Comparison of ENCODE assay signal across 9 mouse cellular contexts in genomic region chr11:73131020-73131419, GRCm38 (mm10). TPM values are rescaled to one million over a fixed set of nuclear protein-coding genes. Genes with fewer than 3 reads are reported as not detected.
DNase-seq lines count a peak whose midpoint lies in the region; ATAC-seq and TF ChIP-seq lines count a peak whose summit lies in the region.
"Had no signal": no experiment of that assay in that cellular context is flagged by ENCODE, and none has a peak within 500 bp of the region (broad histone marks: within the 10 kb centered on the region; RNA-seq: fewer than 3 reads in every experiment).

No protein-coding gene starts in this region.

- no peak overlapping the region for H3K4me3 ChIP-seq in gastrocnemius, adult 2 months
- H3K4me3 ChIP-seq in midbrain, embryonic 16.5 days (ENCODE audit: low read depth, low read length) = no peak overlapping the region
- H3K4me3 ChIP-seq: neural tube, embryonic 12.5 days had no signal

- H3K9me3 ChIP-seq in midbrain, embryonic 16.5 days (replicated peaks; ENCODE audit: control insufficient read depth, low read length, poor library complexity, severe bottlenecking) = no peaks in the 10 kb centered on the region
- H3K9me3 ChIP-seq: neural tube, embryonic 12.5 days had no signal

- intact Hi-C loops in gastrocnemius, adult 2 months (cut with DNase I) = no loop called here
- intact Hi-C loops in gastrocnemius, postnatal 36 days (cut with DNase I) = no loop called here

- 84% methylated on average over 7 of the region's 7 CpGs for WGBS in midbrain, embryonic 16.5 days

- H3K9ac ChIP-seq in midbrain, embryonic 16.5 days (ENCODE audit: low read depth, low read length) = no peak overlapping the region
- H3K9ac ChIP-seq: neural tube, embryonic 12.5 days had no signal

- no peak overlapping the region for H3K4me2 ChIP-seq in midbrain, embryonic 16.5 days (ENCODE audit: low read length)
- H3K4me2 ChIP-seq: neural tube, embryonic 12.5 days had no signal

- H3K27me3 ChIP-seq in midbrain, embryonic 16.5 days (ENCODE audit: control insufficient read depth, insufficient read depth, low read depth, low read length) = no peaks in the 10 kb centered on the region
- H3K27me3 ChIP-seq: neural tube, embryonic 12.5 days had no signal

- peak overlapping the region; percentile 57; the same call in 1 of the 2 replicates for H3K27ac ChIP-seq in gastrocnemius, adult 2 months
- H3K27ac ChIP-seq in midbrain, embryonic 16.5 days (ENCODE audit: low read length) = no peak overlapping the region
- H3K27ac ChIP-seq: neural tube, embryonic 12.5 days had no signal

- peak; percentile 42 for TF ChIP-seq CTCF in gastrocnemius, adult 2 months (IDR thresholded peaks at IDR 0.05)

- no peak for ATAC-seq in midbrain, embryonic 16.5 days

- DNase-seq in gastrocnemius, adult 2 months = no peak
- no peak for DNase-seq in gastrocnemius, postnatal 36 days
- peak; percentile 21 to 26 for DNase-seq in spleen, postnatal 36 days (ENCODE audit: low spot score in 2 of 2)
- DNase-seq in spleen, postnatal 14 days (ENCODE audit: low spot score in 2 of 2) = no peak
- DNase-seq in kidney, postnatal 4 days = peak; percentile 9 to 27
- DNase-seq in thymus, postnatal 36 days = peak; percentile 50 to 57
- no peak for DNase-seq in cerebellum, postnatal 10 days

- H3K36me3 ChIP-seq in midbrain, embryonic 16.5 days (ENCODE audit: control insufficient read depth, insufficient read depth, low read length) = no peaks in the 10 kb centered on the region

- no peaks in the 10 kb centered on the region for H3K4me1 ChIP-seq in midbrain, embryonic 16.5 days (ENCODE audit: control insufficient read depth, insufficient read depth, low read length)

RNA-seq across cellular contexts. Expression of gene Haspin, which starts 7.1 kb away (rescaled TPM):
- total RNA-seq in gastrocnemius, adult 2 months (2021) = under 1 TPM in 1 of 2 experiments, not detected in 1; 0.08 TPM
- under 1 TPM; 0.15 to 0.18 TPM for total RNA-seq in gastrocnemius, postnatal 36 days (2021)
- polyA plus RNA-seq in midbrain, embryonic 16.5 days (2015; fragmentation: Nextera tagmentation; extraction: Ambion mirVana) = 1.6 and 2.1 TPM in 2 replicates

RNA-seq across cellular contexts. Expression of gene P2rx5, which starts 29.2 kb away (rescaled TPM):
- 10 to 100 TPM in 1 of 2 experiments, 1 to 10 TPM in 1; 7.0 to 12.9 TPM for total RNA-seq in gastrocnemius, adult 2 months (2021)
- 1 to 10 TPM; 6.9 to 8.6 TPM for total RNA-seq in gastrocnemius, postnatal 36 days (2021)
- polyA plus RNA-seq in midbrain, embryonic 16.5 days (2015; fragmentation: Nextera tagmentation; extraction: Ambion mirVana) = 0.29 and 0.42 TPM in 2 replicates

RNA-seq across cellular contexts. Expression of gene Itgae, which starts 40.6 kb away (rescaled TPM):
- under 1 TPM; 0.08 to 0.17 TPM for total RNA-seq in gastrocnemius, adult 2 months (2021)
- under 1 TPM; 0.07 to 0.13 TPM for total RNA-seq in gastrocnemius, postnatal 36 days (2021)
- polyA plus RNA-seq in midbrain, embryonic 16.5 days (2015; fragmentation: Nextera tagmentation; extraction: Ambion mirVana) = 0.24 and 0.25 TPM in 2 replicates

RNA-seq across cellular contexts. Expression of gene Emc6, which starts 45.8 kb away (rescaled TPM):
- total RNA-seq in gastrocnemius, adult 2 months (2021) = 10 to 100 TPM; 82.6 to 93.4 TPM
- total RNA-seq in gastrocnemius, postnatal 36 days (2021) = 10 to 100 TPM; 74.4 to 90.9 TPM
- polyA plus RNA-seq in midbrain, embryonic 16.5 days (2015; fragmentation: Nextera tagmentation; extraction: Ambion mirVana) = 127 and 133 TPM in 2 replicates

RNA-seq across cellular contexts. Expression of gene Tax1bp3, which starts 45.9 kb away (rescaled TPM):
- total RNA-seq in gastrocnemius, adult 2 months (2021) = 10 to 100 TPM in 1 of 2 experiments, 1 to 10 TPM in 1; 6.5 to 13.9 TPM
- 10 to 100 TPM in 1 of 2 experiments, 1 to 10 TPM in 1; 9.3 to 10.5 TPM for total RNA-seq in gastrocnemius, postnatal 36 days (2021)
- 132 and 145 TPM in 2 replicates for polyA plus RNA-seq in midbrain, embryonic 16.5 days (2015; fragmentation: Nextera tagmentation; extraction: Ambion mirVana)

Comparison
In these comparisons a context has a peak if more than half of its experiments do, and no peak if none do; other contexts are left out.
1. DNase-seq: peak in spleen, postnatal 36 days (2 of 2), kidney, postnatal 4 days (2 of 2) and thymus, postnatal 36 days (2 of 2); none in gastrocnemius, adult 2 months (single experiment), gastrocnemius, postnatal 36 days (0 of 2), spleen, postnatal 14 days (0 of 2) and cerebellum, postnatal 10 days (0 of 2).